In the genomic region with DNA sequence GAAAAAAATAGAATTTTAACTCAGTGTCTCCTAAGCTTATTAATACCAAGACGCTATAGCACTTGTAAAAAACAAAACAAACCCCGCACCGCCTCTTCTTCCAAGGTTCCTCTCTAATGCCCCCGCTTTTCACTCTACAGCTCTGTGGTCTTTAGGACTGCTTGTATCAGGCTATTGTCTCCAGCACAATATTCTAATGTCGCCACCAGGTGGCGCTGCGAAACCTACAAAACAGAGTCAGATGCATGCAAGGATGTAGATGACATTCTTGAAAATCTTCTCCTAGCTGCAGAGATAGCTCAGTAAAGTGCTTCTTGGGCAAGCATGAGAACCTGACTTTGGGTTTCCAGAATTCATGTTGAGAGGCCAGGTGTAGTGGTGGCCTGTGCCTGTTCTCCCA, we compare ENCODE assay signal across 8 mouse cellular contexts.
A peak's percentile ranks its signal among the peaks of the same experiment; 100 is the strongest.
DNase-seq lines count a peak whose midpoint lies in the region; ATAC-seq and TF ChIP-seq lines count a peak whose summit lies in the region.

No protein-coding gene starts in this region.

- peak; percentile 93 for ATAC-seq in frontal cortex, adult (ENCODE audit: low TSS enrichment)
- ATAC-seq in liver, embryonic 11.5 days (replicated peaks; ENCODE audit: low FRiP score): no peak

- TF ChIP-seq POLR2A in cerebellum, adult 2 months (IDR thresholded peaks at IDR 0.05; ENCODE audit: borderline replicate concordance, insufficient read depth, low read length): no peak

- no peak overlapping the region for H3K4me2 ChIP-seq in liver, embryonic 11.5 days

- no peaks in the 10 kb centered on the region for H3K36me3 ChIP-seq in liver, embryonic 11.5 days (ENCODE audit: control insufficient read depth, insufficient read depth, low read length)

- peak; percentile 11 to 31 for DNase-seq in urinary bladder, adult 18-20 months (ENCODE audit: low spot score in 2 of 2)
- no peak for DNase-seq in urinary bladder, postnatal 10 days (ENCODE audit: low spot score)
- peak; percentile 28 to 53 for DNase-seq in cerebellum, adult 2 months
- DNase-seq in kidney, postnatal 10 days: peak; percentile 78
- DNase-seq in liver, embryonic 11.5 days (ENCODE audit: low spot score): peak; percentile 61
- peak; percentile 55 for DNase-seq in ovary, postnatal 36 days (ENCODE audit: low spot score)
- peak; percentile 49 for DNase-seq in urinary bladder, postnatal 25 days (ENCODE audit: low spot score)

- H3K4me1 ChIP-seq in cerebellum, adult 2 months (ENCODE audit: control insufficient read depth, insufficient read depth, low read length): no peaks in the 10 kb centered on the region
- no peaks in the 10 kb centered on the region for H3K4me1 ChIP-seq in liver, embryonic 11.5 days (replicated peaks; ENCODE audit: control insufficient read depth, insufficient read depth, low read length)

- H3K27ac ChIP-seq in cerebellum, adult 2 months (ENCODE audit: insufficient read depth, low read length): no peak overlapping the region
- H3K27ac ChIP-seq in liver, embryonic 11.5 days (ENCODE audit: low read depth, low read length): no peak overlapping the region

- peaks cover 3% of the 10 kb centered on the region; the same call in 1 of the 2 replicates for H3K9me3 ChIP-seq in liver, embryonic 11.5 days (ENCODE audit: control insufficient read depth, low read length)

- H3K9ac ChIP-seq in liver, embryonic 11.5 days (ENCODE audit: low read depth, low read length): no peak overlapping the region

- H3K27me3 ChIP-seq in cerebellum, adult 2 months (ENCODE audit: control insufficient read depth, insufficient read depth, low read length): no peaks in the 10 kb centered on the region
- H3K27me3 ChIP-seq in liver, embryonic 11.5 days (replicated peaks; ENCODE audit: control insufficient read depth, insufficient read depth, low read length): no peaks in the 10 kb centered on the region

- WGBS in cerebellum, adult 2 months: 10% methylated on average over 7 of the region's 7 CpGs
- WGBS in liver, embryonic 11.5 days: 11% methylated on average over 7 of the region's 7 CpGs

- no peak overlapping the region for H3K4me3 ChIP-seq in cerebellum, adult 2 months (replicated peaks; ENCODE audit: insufficient read depth, low read depth, low read length)
- H3K4me3 ChIP-seq in liver, embryonic 11.5 days (ENCODE audit: low read depth, low read length): no peak overlapping the region

- TF ChIP-seq CTCF in cerebellum, adult 2 months (IDR thresholded peaks at IDR 0.05; ENCODE audit: borderline replicate concordance, insufficient read depth, low read depth, low read length): peak; percentile 69
